Mouse (Mus musculus) heart, postnatal 25 days (tissue): ENCODE measurements at regions not wholly inside any gene's neighbourhood (a gene's known extent, or its start where the extent isn't known, plus 50 kb on each side); places are given as distances from the start of the nearest gene placed in this dataset.
A peak's percentile ranks its signal among the peaks of the same experiment; 100 is the strongest.

Experiments
- DNase-seq: peaks from one replicate; pipeline ENCODE4 v3.0.0; 2022; ENCODE audit warnings: low spot score
- intact Hi-C: fragments of 180-260 bp; cut with DNase I; formaldehyde crosslinking; loops from one replicate; pipeline ENCODE4 v1.15.1; 2025

- no peak for DNase-seq
- intact Hi-C loops: no loop called here
Observed at GRCm38 (mm10) chr3:143527982-143528381, 646.2 kb upstream of the Pkn2 start.

GRCm38 (mm10) chr3:143527274-143527673, 645.5 kb upstream of the Pkn2 start:
- DNase-seq: no peak
- intact Hi-C loops: no loop called here

- DNase-seq: no peak
- intact Hi-C loops: no loop called here
Observed at GRCm38 (mm10) chr3:143512517-143513249, 630.9 kb upstream of the Pkn2 start.

GRCm38 (mm10) chr3:143509531-143509930, 627.7 kb upstream of the Pkn2 start:
- intact Hi-C loops: loop anchor here (10.0 kb wide), 1 partner anchor 695 kb away; the partner anchor contains the start of gene Lmo4
- no peak for DNase-seq

GRCm38 (mm10) chr3:143508280-143508679, 626.5 kb upstream of the Pkn2 start:
- intact Hi-C loops: loop anchor here (10.0 kb wide), 1 partner anchor 697 kb away; the partner anchor contains the start of gene Lmo4
- no peak for DNase-seq

GRCm38 (mm10) chr3:143501017-143501416, 619.2 kb upstream of the Pkn2 start:
- intact Hi-C loops: loop anchor here (10.0 kb wide), 1 partner anchor 704 kb away; the partner anchor contains the start of gene Lmo4
- no peak for DNase-seq

GRCm38 (mm10) chr3:143495389-143495788, 613.6 kb upstream of the Pkn2 start:
- DNase-seq: no peak
- intact Hi-C loops: no loop called here

- no peak for DNase-seq
- intact Hi-C loops: no loop called here
Observed at GRCm38 (mm10) chr3:143477916-143478610, 596.3 kb upstream of the Pkn2 start.

- intact Hi-C loops: no loop called here
- DNase-seq: no peak
Observed at GRCm38 (mm10) chr3:143475461-143475860, 593.7 kb upstream of the Pkn2 start.

GRCm38 (mm10) chr3:143447005-143447709, 565.4 kb upstream of the Pkn2 start:
- intact Hi-C loops: no loop called here
- DNase-seq: no peak

GRCm38 (mm10) chr3:143417401-143417800, 535.6 kb upstream of the Pkn2 start:
- DNase-seq: no peak
- intact Hi-C loops: no loop called here

GRCm38 (mm10) chr3:143411655-143412054, 529.9 kb upstream of the Pkn2 start:
- no peak for DNase-seq
- intact Hi-C loops: no loop called here

- DNase-seq: no peak
- intact Hi-C loops: no loop called here
Observed at GRCm38 (mm10) chr3:143398966-143399365, 517.2 kb upstream of the Pkn2 start.

- intact Hi-C loops: no loop called here
- DNase-seq: no peak
Observed at GRCm38 (mm10) chr3:143384357-143384756, 502.6 kb upstream of the Pkn2 start.

GRCm38 (mm10) chr3:143379193-143379592, 497.4 kb upstream of the Pkn2 start:
- DNase-seq: peak; percentile 8
- intact Hi-C loops: no loop called here

GRCm38 (mm10) chr3:143377446-143377845, 495.6 kb upstream of the Pkn2 start:
- DNase-seq: no peak
- intact Hi-C loops: no loop called here

- no peak for DNase-seq
- intact Hi-C loops: no loop called here
Observed at GRCm38 (mm10) chr3:143375527-143376061, 493.8 kb upstream of the Pkn2 start.

GRCm38 (mm10) chr3:143373501-143373900, 491.7 kb upstream of the Pkn2 start:
- intact Hi-C loops: no loop called here
- DNase-seq: no peak

GRCm38 (mm10) chr3:143369002-143369401, 487.2 kb upstream of the Pkn2 start:
- intact Hi-C loops: no loop called here
- no peak for DNase-seq

GRCm38 (mm10) chr3:143340032-143340431, 458.2 kb upstream of the Pkn2 start:
- intact Hi-C loops: no loop called here
- no peak for DNase-seq
